Mouse (Mus musculus) left cerebral cortex, postnatal 25 days (tissue): ENCODE measurements at regions not wholly inside any gene's neighbourhood (a gene's known extent, or its start where the extent isn't known, plus 50 kb on each side); places are given as distances from the start of the nearest gene placed in this dataset.

Source experiments
- DNase-seq, 2 experiments: peaks; one replicate each; pipeline ENCODE4 v3.0.0; 2022; ENCODE audit warnings: low spot score in 2 of 2, mixed read lengths in 1 of 2
- intact Hi-C: fragments of 180-260 bp; cut with DNase I; formaldehyde crosslinking; loops from one replicate; pipeline ENCODE4 v1.15.1; 2025

GRCm38 (mm10) chr11:10205257-10205656, 908.8 kb upstream of the Vwc2 start:
- no peak for DNase-seq
- intact Hi-C loops, result no loop called here
